Mouse (Mus musculus) heart, postnatal 0 days (tissue): ENCODE results near the gene Pcnx2.

Experiments
- CTCF ChIP-seq: IDR thresholded peaks from 2 replicates; pipeline ENCODE4 v1.5.1; 2016; ENCODE audit warnings: antibody characterized with exemption, control low read depth, low read depth
- EP300 ChIP-seq: IDR thresholded peaks from 2 replicates; pipeline ENCODE4 v1.6.1; 2016; ENCODE audit warnings: antibody characterized with exemption, low read depth

DNA sequence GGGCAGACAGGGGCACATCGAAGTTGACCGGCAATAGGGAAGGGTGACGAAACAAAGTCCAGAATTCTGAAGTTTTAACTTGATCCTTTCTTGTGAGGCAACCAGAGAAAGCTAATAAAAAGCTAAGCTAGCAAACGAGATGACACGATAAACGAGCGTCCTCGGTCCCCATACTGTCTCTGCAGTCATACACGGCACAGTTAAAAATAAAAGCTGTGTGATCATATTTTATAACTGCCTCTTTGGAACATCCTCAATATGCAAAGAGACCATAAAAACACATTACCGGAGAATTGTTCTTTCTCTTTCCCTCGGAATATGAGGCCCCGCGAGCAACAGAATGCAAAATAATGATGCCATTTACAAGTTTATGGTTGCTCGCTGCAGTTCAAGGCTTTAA, 76.1 kb downstream of the Pcnx2 start:
- TF ChIP-seq CTCF (no peak), EP300 (no peak)
